Mouse (Mus musculus): Measurements from ENCODE around the gene Hsp90ab1. TPM values are rescaled to one million over a fixed set of nuclear protein-coding genes. Genes with fewer than 3 reads are reported as not detected.

The Hsp90ab1 gene
- polyA plus RNA-seq, 2 experiments: 951 to 1,382 TPM

DNA sequence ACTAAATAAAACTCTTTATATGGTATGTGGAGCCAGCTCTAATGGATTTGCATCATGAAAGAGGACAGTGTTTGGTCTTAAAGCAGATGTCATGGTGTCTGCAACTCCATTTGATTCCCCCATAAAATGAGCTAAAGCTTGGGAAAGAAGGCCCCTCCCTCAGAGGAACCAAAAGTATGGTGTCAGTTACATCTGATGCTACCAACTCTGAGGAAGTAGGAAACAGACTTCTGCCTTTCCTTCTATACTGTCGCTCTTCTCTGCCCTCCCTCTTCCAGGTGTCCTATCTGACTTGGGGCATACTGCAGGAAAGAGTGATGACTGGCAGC is 7.1 kb downstream of the Hsp90ab1 start:
- WGBS: 94% methylated on average over 1 of the region's 1 CpGs
- no peak overlapping the region for H3K4me2 ChIP-seq (replicated peaks; ENCODE audit: low read depth, low read length, severe bottlenecking)
- no peak overlapping the region for H3K4me3 ChIP-seq (replicated peaks; ENCODE audit: low read length)
- no peak for TF ChIP-seq POLR2A (IDR thresholded peaks at IDR 0.05; ENCODE audit: borderline replicate concordance, extremely low read depth, insufficient read depth, insufficient read length)
- no peaks in the 10 kb centered on the region for H3K27me3 ChIP-seq (ENCODE audit: control insufficient read depth, insufficient read depth, low read length)
- H3K9ac ChIP-seq (ENCODE audit: low read depth, low read length, severe bottlenecking): no peak overlapping the region
- DNase-seq (ENCODE audit: low spot score) (no peak), ATAC-seq (ENCODE audit: low FRiP score, low read depth) (no peak)
- peaks cover 14% of the 10 kb centered on the region; the same call in 1 of the 2 replicates for H3K4me1 ChIP-seq (ENCODE audit: control insufficient read depth, insufficient read depth, low read length)
- H3K9me3 ChIP-seq (ENCODE audit: control insufficient read depth, low read length): no peaks in the 10 kb centered on the region
- peaks cover 51% of the 10 kb centered on the region for H3K36me3 ChIP-seq (ENCODE audit: control insufficient read depth, insufficient read depth, low read length)
- no peak overlapping the region for H3K27ac ChIP-seq (replicated peaks; ENCODE audit: low read depth, low read length)

DNA sequence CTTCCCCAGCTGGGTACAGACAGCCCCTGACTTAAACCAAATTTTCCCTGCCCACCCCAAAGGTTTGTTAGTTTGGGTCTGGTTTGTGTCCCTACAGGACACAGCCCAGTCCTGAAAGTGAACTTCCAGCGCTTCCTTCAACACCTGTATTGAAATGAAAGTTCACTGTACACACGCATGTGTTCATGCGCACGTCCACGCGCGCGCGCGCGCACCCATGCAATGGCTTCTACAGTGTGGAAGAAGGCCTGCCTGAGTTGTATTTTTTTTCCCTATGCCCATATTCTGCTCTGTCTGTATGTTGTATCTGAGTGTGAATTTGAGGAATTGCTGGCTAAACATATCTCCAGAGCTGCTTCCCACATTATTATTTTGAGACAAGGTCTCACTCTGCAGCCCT is 8.0 kb downstream of the Hsp90ab1 start:
- Histone ChIP-seq H3K27me3 (ENCODE audit: control insufficient read depth, insufficient read depth, low read length) (no peaks in the 10 kb centered on the region), H3K4me3 (replicated peaks; ENCODE audit: low read length) (peak overlapping the region; percentile 86), H3K4me2 (replicated peaks; ENCODE audit: low read depth, low read length, severe bottlenecking) (peak overlapping the region; percentile 89), H3K27ac (replicated peaks; ENCODE audit: low read depth, low read length) (no peak overlapping the region), H3K36me3 (ENCODE audit: control insufficient read depth, insufficient read depth, low read length) (peaks cover 42% of the 10 kb centered on the region), H3K4me1 (ENCODE audit: control insufficient read depth, insufficient read depth, low read length) (peaks cover 14% of the 10 kb centered on the region; the same call in 1 of the 2 replicates), H3K9ac (ENCODE audit: low read depth, low read length, severe bottlenecking) (peak overlapping the region; percentile 86; the same call in 1 of the 2 replicates), H3K9me3 (ENCODE audit: control insufficient read depth, low read length) (no peaks in the 10 kb centered on the region)
- ATAC-seq (ENCODE audit: low FRiP score, low read depth) (no peak), DNase-seq (ENCODE audit: low spot score) (no peak)
- no peak for TF ChIP-seq POLR2A (IDR thresholded peaks at IDR 0.05; ENCODE audit: borderline replicate concordance, extremely low read depth, insufficient read depth, insufficient read length)
- WGBS: 91% methylated on average over 11 of the region's 11 CpGs

DNA sequence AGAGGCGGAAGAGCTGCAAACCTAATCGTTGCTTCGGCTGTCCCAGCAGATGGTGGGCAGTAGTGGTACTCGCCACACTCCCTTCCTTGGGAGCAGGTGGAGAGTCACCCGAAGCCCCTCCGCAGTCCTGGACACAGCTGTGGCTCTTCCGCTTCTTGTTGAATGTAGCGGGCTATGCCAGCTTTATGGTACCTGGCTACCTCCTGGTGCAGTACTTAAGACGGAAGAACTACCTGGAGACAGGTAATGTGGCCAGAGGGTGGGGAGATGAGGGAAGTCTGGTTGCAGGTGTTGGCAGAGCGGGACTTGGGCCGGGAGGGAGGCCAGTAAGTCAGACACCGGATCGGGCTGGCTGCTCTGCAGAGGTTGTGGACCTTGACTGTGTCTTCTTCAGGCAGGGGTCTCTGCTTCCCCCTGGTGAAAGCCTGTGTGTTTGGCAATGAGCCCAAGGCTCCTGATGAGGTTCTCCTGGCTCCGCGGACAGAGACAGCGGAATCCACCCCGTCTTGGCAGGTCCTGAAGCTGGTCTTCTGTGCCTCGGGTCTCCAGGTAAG is 8.5 kb downstream of the Hsp90ab1 start:
- DNase-seq (ENCODE audit: low spot score) (no peak), ATAC-seq (ENCODE audit: low FRiP score, low read depth) (no peak)
- TF ChIP-seq POLR2A (IDR thresholded peaks at IDR 0.05; ENCODE audit: borderline replicate concordance, extremely low read depth, insufficient read depth, insufficient read length): no peak
- no peaks in the 10 kb centered on the region for H3K27me3 ChIP-seq (ENCODE audit: control insufficient read depth, insufficient read depth, low read length)
- H3K4me1 ChIP-seq (ENCODE audit: control insufficient read depth, insufficient read depth, low read length): peaks cover 14% of the 10 kb centered on the region; the same call in 1 of the 2 replicates
- peak overlapping the region; percentile 86 for H3K9ac ChIP-seq (ENCODE audit: low read depth, low read length, severe bottlenecking)
- peak overlapping the region; percentile 78 for H3K27ac ChIP-seq (replicated peaks; ENCODE audit: low read depth, low read length)
- H3K4me2 ChIP-seq (replicated peaks; ENCODE audit: low read depth, low read length, severe bottlenecking): peak overlapping the region; percentile 89
- H3K36me3 ChIP-seq (ENCODE audit: control insufficient read depth, insufficient read depth, low read length): peaks cover 37% of the 10 kb centered on the region
- 11% methylated on average over 18 of the region's 18 CpGs for WGBS
- no peaks in the 10 kb centered on the region for H3K9me3 ChIP-seq (ENCODE audit: control insufficient read depth, low read length)
- peak overlapping the region; percentile 86 for H3K4me3 ChIP-seq (replicated peaks; ENCODE audit: low read length)

DNA sequence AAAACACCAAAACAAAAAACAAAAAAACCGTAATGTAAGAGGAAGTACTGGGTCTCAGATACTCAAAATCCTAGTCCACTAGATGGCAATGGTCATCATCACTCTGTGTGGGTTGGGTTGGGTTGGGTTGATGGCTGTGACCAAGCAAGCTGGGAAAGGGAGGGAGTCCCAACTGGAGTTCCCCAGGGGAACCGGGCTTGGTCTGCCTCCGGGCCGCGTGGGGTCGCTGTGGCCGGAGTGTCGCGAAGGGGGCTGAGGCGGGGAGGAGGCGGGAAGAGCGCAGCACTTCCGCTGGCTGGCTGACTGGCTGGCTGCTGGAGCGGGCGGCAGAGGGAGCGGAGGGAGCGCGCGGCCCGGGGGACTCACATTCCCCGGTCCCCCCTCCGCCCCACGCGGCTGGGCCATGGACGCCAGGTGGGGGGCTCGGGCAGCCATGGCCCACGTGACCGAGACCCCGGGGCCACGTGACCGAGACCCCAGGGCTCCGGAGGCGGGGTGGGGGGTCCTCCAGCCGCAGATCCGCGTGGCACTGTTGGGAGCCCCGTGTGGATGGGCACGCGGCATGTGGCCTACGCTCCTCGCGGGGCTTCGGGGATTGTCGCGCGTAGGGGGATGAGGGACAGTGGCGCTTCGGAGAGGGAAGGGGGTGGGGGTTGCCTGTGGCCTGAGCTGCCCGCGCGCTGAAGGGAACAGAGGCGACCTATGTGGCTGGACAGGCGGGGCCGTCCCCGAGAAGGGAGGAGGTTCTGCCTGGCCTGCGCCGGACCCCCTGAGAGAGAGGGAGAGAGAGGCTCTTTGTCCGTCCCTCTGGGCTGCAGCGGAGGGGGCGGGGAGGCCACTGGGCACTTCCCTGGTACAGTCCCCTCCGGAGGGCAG is 9.2 kb downstream of the Hsp90ab1 start, which contains the start of gene Slc35b2:
TSS of gene Slc35b2 (plus strand) at position 220 of the 876 bp plus-strand sequence.
- Histone ChIP-seq H3K4me1 (ENCODE audit: control insufficient read depth, insufficient read depth, low read length) (peaks cover 14% of the 10 kb centered on the region; the same call in 1 of the 2 replicates), H3K4me3 (replicated peaks; ENCODE audit: low read length) (peak within 1 kb of the TSS; percentile 86), H3K27me3 (ENCODE audit: control insufficient read depth, insufficient read depth, low read length) (no peaks in the 10 kb centered on the region), H3K9me3 (ENCODE audit: control insufficient read depth, low read length) (no peaks in the 10 kb centered on the region), H3K9ac (ENCODE audit: low read depth, low read length, severe bottlenecking) (peak within 1 kb of the TSS; percentile 86), H3K27ac (replicated peaks; ENCODE audit: low read depth, low read length) (peak within 1 kb of the TSS; percentile 78), H3K36me3 (ENCODE audit: control insufficient read depth, insufficient read depth, low read length) (peaks cover 30% of the 10 kb centered on the region), H3K4me2 (replicated peaks; ENCODE audit: low read depth, low read length, severe bottlenecking) (peak within 1 kb of the TSS; percentile 89)
- 0 out of 2 replicates have a peak, but pooled peaks have one; percentile 24 for TF ChIP-seq POLR2A (IDR thresholded peaks at IDR 0.05; ENCODE audit: borderline replicate concordance, extremely low read depth, insufficient read depth, insufficient read length)
- WGBS: 2% methylated on average over 37 of the region's 61 CpGs
- DNase-seq (ENCODE audit: low spot score) (peak; percentile 92), ATAC-seq (ENCODE audit: low FRiP score, low read depth) (peak; percentile 82)

DNA sequence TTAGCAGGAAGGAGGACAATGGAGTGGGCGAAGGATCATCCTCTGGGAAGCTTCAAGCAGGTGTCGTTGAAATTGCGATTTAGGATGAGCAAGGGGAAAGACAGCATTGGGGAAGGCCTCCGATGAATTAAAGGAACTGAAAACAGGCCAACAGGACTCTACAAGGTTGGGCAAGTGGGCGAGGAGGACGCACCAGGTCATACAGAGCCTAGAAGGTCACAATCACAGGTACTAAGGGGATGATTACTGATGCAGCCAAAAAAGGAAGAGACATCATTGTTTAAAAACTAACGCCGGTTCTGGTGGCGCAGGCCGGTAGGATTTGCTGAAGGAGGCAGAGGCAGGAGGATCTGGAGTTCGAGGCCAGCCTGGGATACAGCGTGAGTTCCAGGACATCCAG is 9.9 kb downstream of the Hsp90ab1 start:
- H3K9ac ChIP-seq (ENCODE audit: low read depth, low read length, severe bottlenecking): no peak overlapping the region; the same call in 1 of the 2 replicates
- no peak for DNase-seq (ENCODE audit: low spot score)
- H3K27me3 ChIP-seq (ENCODE audit: control insufficient read depth, insufficient read depth, low read length): no peaks in the 10 kb centered on the region
- ATAC-seq (ENCODE audit: low FRiP score, low read depth): no peak
- no peak for TF ChIP-seq POLR2A (IDR thresholded peaks at IDR 0.05; ENCODE audit: borderline replicate concordance, extremely low read depth, insufficient read depth, insufficient read length)
- H3K27ac ChIP-seq (replicated peaks; ENCODE audit: low read depth, low read length): no peak overlapping the region
- peaks cover 14% of the 10 kb centered on the region; the same call in 1 of the 2 replicates for H3K4me1 ChIP-seq (ENCODE audit: control insufficient read depth, insufficient read depth, low read length)
- peaks cover 24% of the 10 kb centered on the region for H3K36me3 ChIP-seq (ENCODE audit: control insufficient read depth, insufficient read depth, low read length)
- no peaks in the 10 kb centered on the region for H3K9me3 ChIP-seq (ENCODE audit: control insufficient read depth, low read length)
- peak overlapping the region; percentile 89 for H3K4me2 ChIP-seq (replicated peaks; ENCODE audit: low read depth, low read length, severe bottlenecking)
- H3K4me3 ChIP-seq (replicated peaks; ENCODE audit: low read length): peak overlapping the region; percentile 86; the same call in 1 of the 2 replicates
- 73% methylated on average over 12 of the region's 12 CpGs for WGBS

Data from limb, embryonic 14.5 days (tissue).